Mouse (Mus musculus) megakaryocyte, adult 5-6 weeks (primary cell): Measurements from ENCODE around the gene Snrpg. TPM values are rescaled to one million over a fixed set of nuclear protein-coding genes. Genes with fewer than 3 reads are reported as not detected.

ENCODE experiments used
- ATAC-seq: 2 replicates; pipeline ENCODE4 v1.8.0; 2016; ENCODE audit warnings: mild to moderate bottlenecking, inconsistent platforms; ENCODE audit not compliant: poor library complexity, severe bottlenecking
- total RNA-seq, 2 experiments: library from RNA; stranded (forward) in 1 of 2; stranded (reverse) in 1 of 2; fragments of 153-499, 151-499 nt in 1 of 2; fragments of 221-1000, 200-1000 nt in 1 of 2; gene quantifications; 2 replicates each; pipeline versions ENCODE4 v1.2.3 to v1.2.4; 2015 to 2017

Gene Snrpg
- total RNA-seq, 2 experiments from 2014 or later: 28.4 to 326 TPM

DNA sequence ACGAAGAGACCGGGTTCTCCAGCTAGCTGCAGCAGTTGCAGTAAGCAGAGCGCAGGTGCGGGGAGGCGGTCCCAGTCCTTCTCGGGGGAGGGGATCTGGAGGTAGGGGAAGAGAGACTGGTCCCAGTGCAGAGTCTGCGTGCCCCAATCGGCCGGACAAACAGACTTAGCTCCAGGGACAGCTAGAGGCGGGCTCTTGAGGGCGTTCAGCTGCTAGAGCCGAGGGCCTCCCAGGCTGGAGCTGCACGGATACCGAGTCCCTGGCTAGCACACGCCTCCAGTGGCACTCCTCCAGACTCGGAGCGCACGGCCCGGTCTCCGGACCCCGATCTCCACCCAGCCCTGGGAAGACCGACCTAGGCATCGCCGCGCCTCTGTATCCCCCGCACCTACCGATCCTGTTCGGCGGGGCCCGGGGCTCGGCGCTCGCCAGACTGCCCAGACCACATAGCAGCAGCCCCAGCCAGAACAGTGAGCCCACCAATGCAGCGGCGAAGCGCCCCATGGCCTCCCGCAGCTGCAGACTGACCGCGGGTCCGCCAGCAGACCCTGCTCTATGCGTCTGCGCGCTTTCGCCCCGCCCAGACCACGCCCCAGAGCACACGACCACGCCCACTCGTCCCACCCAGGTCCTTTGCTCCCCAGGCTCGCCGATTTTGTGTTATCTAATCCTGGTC, 25.6 kb downstream of the Snrpg start, which contains the start of gene Pcyox1:
Gene Pcyox1, minus strand, starts transcription at position 574 of the 676 bp plus-strand sequence.
- peak; percentile 80 for ATAC-seq

DNA sequence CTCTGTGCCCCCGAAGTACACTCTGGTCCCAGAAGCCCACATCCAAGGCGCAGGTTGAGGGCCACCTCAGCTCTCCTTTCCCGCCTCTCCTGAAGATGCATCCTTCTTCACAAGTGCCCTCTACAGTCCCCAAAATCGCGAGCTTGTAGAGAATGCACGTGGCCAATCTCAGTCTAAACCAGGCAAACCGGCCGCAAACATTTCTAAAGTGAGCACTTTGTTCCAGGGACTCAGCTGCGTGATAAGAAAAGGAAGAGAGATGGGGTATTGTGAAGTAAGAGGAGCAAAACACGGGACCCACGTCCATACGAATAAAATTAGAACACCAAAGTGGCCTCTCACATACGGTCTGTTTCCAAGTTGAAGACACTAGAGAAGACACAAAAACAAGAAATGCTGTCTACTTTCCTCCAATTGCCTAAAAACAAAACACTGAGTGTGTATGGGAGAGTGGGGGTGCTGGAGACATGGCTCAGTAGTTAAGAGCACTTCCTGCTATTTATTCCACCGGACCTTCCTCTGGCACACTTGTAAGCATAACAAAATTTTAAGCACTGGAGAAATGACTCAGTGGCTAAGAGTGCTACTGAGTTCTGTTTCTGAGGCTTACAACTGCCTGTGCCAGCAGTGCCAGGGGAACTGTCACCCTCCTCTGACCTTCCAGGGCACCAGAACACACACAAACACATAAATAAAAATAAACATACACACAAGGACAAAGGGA, 26.3 kb downstream of the Snrpg start:
- ATAC-seq: peak; percentile 11

DNA sequence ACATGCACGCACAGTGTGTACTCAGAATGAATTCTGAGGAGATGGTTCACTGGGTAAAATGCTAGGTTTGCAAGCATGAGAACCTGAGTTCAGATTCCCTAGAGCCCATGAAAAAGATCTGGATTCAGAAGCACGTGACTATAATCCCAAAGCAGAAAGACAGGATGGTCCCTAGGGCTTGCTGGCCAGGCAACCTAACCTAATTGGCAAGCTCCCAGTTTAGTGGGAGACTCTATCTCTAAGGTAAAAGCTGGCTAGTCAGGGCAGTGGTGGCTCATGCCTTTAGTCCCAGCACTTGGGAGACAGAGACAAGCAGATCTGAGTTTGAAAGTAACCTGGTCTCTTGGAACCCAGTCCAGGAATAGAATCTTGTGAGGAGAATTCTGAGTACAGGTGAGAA, 27.9 kb downstream of the Snrpg start:
- ATAC-seq: no peak

DNA sequence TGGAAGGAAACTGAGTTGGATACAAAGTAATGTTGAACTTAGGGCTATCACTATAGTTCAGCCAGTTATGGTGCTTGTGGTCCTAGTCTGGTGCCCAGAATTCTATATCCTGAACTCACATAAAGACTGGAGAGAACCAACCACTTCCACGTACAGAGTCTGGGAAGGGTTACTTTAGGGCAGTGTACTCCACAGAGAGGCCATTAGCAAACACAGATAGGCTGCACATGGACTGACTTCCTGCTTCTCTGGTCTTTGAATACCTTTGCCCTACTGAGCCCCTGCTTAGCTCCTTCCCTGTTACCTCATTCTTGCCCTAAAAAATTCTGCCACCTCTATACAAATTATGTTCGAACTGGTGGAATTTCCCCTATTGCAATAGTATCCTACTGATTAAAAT, 28.9 kb downstream of the Snrpg start:
- ATAC-seq: no peak

DNA sequence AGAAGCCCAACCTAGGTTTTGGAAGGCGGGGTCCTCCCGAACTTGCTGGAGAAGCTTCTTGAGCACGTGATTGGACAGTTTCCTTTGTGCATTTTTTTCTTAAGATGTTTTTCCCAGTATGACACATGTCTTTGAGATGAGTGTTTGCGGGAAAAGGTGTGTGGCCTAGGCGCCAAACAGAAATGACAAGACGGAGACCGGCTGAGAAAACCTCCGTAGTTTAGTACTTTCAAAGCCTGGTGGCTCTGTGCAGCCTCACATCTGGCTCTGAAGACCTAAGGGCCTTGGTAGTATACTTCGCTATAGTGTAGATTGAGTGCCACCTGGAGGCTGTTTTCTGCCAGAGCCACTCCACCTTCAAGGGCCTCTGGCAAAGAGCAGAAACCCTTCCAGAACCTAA, 29.9 kb downstream of the Snrpg start:
- ATAC-seq: peak; percentile 60

DNA sequence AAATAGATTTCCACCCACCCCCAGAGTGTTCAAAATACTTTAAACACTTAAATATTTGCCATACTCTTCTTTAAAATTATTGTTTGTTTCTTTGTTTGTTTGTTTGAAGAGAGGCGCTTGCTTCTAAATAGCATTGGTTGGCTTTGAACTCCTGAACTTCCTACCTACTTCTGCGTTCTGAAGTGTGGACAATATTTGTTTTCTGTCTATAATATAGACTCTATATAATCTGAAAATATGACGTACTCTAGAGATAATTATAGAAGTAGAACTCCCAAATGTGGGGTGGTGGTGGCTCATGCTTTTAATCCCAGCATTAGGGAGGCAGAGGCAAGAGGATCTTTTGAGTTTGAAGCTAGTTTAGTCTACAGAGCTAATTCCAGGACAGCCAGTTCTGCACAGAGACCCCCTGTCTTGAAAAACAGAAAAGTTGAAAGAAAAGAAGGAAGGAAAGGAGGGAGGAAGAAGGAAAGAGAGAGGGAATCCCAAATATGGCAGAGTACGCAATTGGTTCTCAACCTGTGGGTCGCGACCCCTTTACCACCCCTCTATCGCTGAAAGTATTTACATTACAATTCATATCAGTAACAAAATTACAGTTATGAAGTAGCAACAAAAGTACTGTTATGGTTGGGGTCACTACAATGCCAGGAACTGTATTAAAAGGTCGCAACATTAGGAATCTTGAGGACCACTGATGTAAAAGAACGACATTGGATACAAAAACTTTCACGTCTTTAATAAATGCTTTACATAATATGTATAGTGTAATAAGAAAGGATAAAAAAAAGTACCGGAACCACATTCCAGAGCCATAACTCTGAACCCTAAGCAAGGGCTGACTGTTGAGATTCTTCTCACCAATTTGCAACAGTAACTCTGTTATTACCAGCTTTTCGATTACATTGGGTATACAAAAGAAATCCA, 31.8 kb downstream of the Snrpg start:
- ATAC-seq: no peak

DNA sequence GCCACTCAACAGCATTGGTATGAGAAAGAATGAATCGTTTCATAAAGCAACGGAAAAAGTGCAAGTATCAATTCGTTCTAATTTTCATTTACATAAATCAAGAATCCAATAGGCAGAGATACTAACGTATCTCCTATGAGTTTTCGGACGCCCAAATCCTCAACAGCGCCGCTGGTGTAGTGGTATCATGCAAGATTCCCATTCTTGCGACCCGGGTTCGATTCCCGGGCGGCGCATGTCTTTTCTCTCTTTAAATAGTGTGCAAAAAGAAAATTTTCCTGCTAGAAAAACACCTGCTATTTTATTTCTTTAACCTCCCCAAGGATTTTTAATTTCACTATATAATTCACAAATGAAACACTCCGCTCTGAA, 32.6 kb downstream of the Snrpg start:
- peak; percentile 40 for ATAC-seq

DNA sequence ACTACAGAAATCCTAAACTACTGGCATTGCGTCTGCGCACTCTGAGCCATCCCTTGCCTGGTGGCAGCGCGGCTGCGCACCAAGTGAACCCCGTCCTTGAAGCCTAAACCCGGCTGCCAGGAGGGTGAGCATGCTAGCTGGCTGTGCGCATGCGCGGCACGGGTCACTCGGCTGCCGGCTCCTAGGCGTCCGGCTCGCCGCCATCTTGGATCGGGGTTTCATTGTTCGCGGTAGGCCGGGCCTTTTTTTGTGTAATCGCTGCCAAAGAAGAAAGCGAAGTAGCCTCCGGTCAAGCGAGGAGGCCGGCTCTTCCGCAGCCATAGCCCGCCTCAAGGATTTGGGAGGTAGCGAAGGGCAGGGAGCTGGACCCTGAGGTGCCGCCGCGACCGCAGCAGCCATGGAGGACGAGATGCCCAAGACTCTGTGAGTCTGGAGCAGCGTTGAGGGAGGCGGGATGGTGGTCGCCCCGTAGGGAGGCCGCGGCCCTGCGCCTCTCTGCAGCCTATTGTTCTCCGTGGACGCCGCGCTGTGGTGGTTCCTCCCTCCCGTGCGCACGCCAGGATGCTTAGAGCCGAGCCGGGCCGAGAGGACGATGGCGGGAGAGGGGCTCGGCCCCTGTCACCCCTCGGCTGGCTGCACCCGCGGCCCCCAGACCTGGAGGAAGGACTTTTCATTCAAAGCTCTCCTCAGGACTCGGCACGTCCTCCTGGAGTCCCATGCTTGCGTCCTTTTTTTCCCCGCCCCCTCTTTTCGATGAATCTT, 33.2 kb downstream of the Snrpg start, which contains the start of gene Tia1:
Gene Tia1, plus strand, starts transcription at position 120 of the 762 bp plus-strand sequence.
- peak; percentile 90 for ATAC-seq

DNA sequence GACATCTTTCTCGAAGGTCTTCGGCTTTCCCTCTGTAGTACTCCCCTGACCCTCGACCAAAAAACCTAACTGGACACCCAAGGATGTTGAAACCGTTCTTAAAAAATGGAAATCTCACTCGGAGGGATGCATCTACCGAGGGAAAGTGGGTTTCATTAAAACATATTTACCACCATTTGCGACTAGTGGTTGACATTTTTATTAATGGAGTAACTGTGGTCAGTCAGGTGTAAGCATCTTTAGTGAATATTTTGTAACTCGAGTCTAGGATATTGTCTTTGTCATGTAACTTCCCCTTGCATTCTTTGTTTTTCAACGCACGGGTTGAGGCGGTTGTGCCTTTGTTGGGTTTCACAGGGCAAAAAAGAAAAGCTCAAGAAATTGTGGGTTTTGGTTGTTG, 33.9 kb downstream of the Snrpg start:
- no peak for ATAC-seq

DNA sequence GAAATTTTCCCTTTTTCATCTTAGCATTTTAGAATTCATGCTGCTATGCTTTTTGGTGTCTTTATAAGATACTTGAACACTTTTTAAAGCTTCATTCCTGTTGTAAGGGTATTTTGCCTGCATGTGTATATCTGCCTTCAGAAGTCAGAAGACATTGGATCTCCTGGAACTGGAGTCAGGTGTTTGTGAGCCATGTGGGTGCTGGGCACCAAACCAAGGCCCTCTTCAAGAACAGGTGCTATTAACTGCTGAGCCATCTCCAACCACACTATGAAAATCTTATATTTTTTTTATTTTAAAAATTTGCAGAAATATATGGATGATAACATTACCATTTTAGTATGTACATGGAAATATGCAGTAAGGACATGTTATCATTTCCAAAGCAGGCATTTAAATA, 35.2 kb downstream of the Snrpg start:
- ATAC-seq: no peak

DNA sequence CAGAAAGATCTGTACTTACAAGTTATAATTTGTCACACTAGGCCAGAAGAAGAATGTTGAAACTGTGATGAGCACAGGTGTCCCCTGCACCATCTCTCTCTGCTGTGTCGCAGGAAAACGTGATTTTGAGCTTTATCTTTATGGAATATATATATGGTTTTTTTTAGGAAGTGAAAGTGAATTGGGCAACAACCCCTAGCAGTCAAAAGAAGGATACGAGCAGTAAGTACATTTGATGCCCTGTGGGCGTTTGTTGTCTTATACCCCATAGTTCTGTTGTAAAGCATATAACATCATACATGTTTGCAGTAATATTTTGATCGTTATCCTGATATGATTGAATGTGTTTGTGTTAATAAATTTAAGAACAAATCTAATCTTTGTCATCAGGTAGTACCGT, 47.6 kb downstream of the Snrpg start:
- peak; percentile 86 for ATAC-seq

DNA sequence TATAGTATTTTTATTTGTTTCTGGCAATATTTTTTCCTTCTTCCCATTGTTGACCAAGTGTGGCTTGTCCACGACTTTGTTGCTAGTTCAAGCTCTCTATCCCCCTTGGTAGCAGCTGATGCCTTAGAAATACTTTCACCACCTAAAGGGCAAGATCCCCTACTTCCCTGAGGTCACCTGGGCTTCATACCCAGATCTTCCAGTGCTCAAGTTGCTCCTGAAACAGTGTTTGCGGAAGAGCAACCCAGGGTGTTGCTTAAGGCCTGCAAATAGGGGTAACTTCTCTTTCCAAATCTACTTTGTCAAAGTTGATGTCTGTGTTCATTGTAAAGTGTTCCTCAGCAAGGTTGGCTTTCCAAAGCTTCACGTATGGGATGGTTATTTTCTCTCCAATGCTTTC, 48.1 kb downstream of the Snrpg start:
- ATAC-seq: peak; percentile 71

DNA sequence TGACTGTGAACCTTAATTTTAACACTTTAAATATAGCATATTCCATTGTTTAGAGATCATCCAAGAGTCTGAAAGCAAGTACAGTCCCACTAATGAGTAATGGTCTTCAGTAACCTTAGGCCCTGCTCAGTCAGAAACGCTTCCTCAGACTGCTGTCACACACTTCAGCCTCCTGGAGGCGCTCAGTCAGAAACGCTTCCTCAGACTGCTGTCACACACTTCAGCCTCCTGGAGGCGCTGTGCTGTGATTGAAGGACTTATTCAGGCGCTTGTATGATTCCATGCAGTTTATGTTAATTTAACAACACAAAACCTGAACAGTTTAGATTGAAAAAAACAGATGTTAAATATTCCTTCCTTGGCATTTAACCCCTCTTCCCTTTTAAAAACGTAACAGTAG, 49.4 kb downstream of the Snrpg start:
- peak; percentile 71 for ATAC-seq

DNA sequence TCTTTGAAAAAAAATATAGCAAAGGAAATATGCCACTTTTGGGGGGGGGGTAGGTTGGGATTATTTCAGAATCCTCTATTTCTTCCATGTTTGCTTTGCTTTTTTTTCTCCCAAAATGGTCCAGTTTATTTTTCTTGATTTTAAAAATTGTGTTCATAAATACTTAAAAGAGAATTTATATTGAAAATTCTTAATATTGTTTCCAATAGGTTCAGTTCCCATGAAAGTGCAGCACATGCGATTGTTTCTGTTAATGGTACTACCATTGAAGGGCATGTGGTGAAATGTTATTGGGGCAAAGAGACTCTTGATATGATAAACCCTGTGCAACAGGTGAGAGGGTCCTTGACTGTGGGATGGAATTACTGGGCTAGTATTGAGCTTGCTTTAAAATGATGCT, 55.3 kb downstream of the Snrpg start, which contains the start of gene Gm44790:
Gene Gm44790, plus strand, starts transcription at position 301 of the 400 bp plus-strand sequence.
- no peak for ATAC-seq

Other genes with a start within 250 kb of the Snrpg start
- gene Tgfa, start 176.1 kb upstream of the Snrpg start, total RNA-seq (2015): not detected in 2 replicates
- not detected in 2 replicates for gene Tgfa, start 176.1 kb upstream of the Snrpg start, total RNA-seq (2017)
- 9.7 and 13.9 TPM in 2 replicates for gene Fam136a, start 5.7 kb upstream of the Snrpg start, total RNA-seq (2015)
- 11.7 and 12.7 TPM in 2 replicates for gene Fam136a, start 5.7 kb upstream of the Snrpg start, total RNA-seq (2017)
- gene Pcyox1, start 25.9 kb downstream of the Snrpg start, total RNA-seq (2015): 37.9 and 47.9 TPM in 2 replicates
- 62.6 and 84.6 TPM in 2 replicates for gene Pcyox1, start 25.9 kb downstream of the Snrpg start, total RNA-seq (2017)
- 66.4 and 69.8 TPM in 2 replicates for gene Tia1, start 32.9 kb downstream of the Snrpg start, total RNA-seq (2015)
- 41.0 and 67.0 TPM in 2 replicates for gene Tia1, start 32.9 kb downstream of the Snrpg start, total RNA-seq (2017)
- not detected in 2 replicates for gene Gm44790, start 55.4 kb downstream of the Snrpg start, total RNA-seq (2015)
- not detected in 2 replicates for gene Gm44790, start 55.4 kb downstream of the Snrpg start, total RNA-seq (2017)
- 24.8 and 34.1 TPM in 2 replicates for gene C87436, start 67.1 kb downstream of the Snrpg start, total RNA-seq (2015)
- gene C87436, start 67.1 kb downstream of the Snrpg start, total RNA-seq (2017): 23.5 and 33.1 TPM in 2 replicates
- gene Pcbp1, start 155.0 kb downstream of the Snrpg start, total RNA-seq (2015): 204 and 222 TPM in 2 replicates
- 58.9 and 76.8 TPM in 2 replicates for gene Pcbp1, start 155.0 kb downstream of the Snrpg start, total RNA-seq (2017)